Mouse (Mus musculus) kidney, adult 2 months (tissue): ENCODE measurements around the gene Zfp941. TPM values are rescaled to one million over a fixed set of nuclear protein-coding genes. Genes with fewer than 3 reads are reported as not detected.

Experiments
- DNase-seq: peaks from one replicate; pipeline ENCODE4 v3.0.0; 2021
- H3K27ac ChIP-seq: fragments of 200-500 bp; 2 replicates; pipeline ENCODE4 v1.5.1; 2012; ENCODE audit warnings: low read depth, low read length, control low read depth, inconsistent platforms; ENCODE audit not compliant: insufficient read depth
- H3K27me3 ChIP-seq: fragments of 200-500 bp; replicated peaks from 2 replicates; pipeline ENCODE4 v1.6.1; 2012; ENCODE audit warnings: mild to moderate bottlenecking, moderate library complexity, low read length, inconsistent platforms; ENCODE audit not compliant: control insufficient read depth, insufficient read depth
- H3K36me3 ChIP-seq: fragments of 200-500 bp; 2 replicates; pipeline ENCODE4 v1.6.1; 2012; ENCODE audit warnings: mild to moderate bottlenecking, moderate library complexity, low read length, inconsistent platforms; ENCODE audit not compliant: control insufficient read depth, insufficient read depth
- H3K4me1 ChIP-seq: fragments of 200-500 bp; 2 replicates; pipeline ENCODE4 v1.6.1; 2011; ENCODE audit warnings: low read length; ENCODE audit not compliant: control insufficient read depth, insufficient read depth
- H3K4me3 ChIP-seq: fragments of 200-500 bp; 2 replicates; pipeline ENCODE4 v1.5.1; 2011; ENCODE audit warnings: mild to moderate bottlenecking, low read depth, low read length, control low read depth; ENCODE audit not compliant: insufficient read depth
- CTCF ChIP-seq: fragments of 200-500 bp; conservative IDR thresholded peaks from 2 replicates; pipeline ENCODE4 v1.5.1; 2011; ENCODE audit warnings: low read depth, mild to moderate bottlenecking, control low read depth, low read length, moderate library complexity, mixed read lengths; ENCODE audit not compliant: insufficient read depth, insufficient read length
- POLR2A ChIP-seq: fragments of 200-500 bp; IDR thresholded peaks from one replicate; pipeline ENCODE4 v1.6.1; 2011; ENCODE audit warnings: low read depth, low read length, control low read depth
- WGBS: fragments of 180-500 bp; shearing (Covaris S2); methylation state at CpG from one replicate; pipeline ENCODE4 v1.1.7; 2018; 5-methylcytosine and 5-hydroxymethylcytosine counted together
- polyA plus RNA-seq: library from polyadenylated mRNA; depleted of rRNA; stranded (reverse); fragments of >200 nt; gene quantifications from 2 replicates; pipeline ENCODE4 v1.2.3, GENCODE M21; 2012

Gene Zfp941
- polyA plus RNA-seq, 1 experiment = 1.0 TPM

DNA sequence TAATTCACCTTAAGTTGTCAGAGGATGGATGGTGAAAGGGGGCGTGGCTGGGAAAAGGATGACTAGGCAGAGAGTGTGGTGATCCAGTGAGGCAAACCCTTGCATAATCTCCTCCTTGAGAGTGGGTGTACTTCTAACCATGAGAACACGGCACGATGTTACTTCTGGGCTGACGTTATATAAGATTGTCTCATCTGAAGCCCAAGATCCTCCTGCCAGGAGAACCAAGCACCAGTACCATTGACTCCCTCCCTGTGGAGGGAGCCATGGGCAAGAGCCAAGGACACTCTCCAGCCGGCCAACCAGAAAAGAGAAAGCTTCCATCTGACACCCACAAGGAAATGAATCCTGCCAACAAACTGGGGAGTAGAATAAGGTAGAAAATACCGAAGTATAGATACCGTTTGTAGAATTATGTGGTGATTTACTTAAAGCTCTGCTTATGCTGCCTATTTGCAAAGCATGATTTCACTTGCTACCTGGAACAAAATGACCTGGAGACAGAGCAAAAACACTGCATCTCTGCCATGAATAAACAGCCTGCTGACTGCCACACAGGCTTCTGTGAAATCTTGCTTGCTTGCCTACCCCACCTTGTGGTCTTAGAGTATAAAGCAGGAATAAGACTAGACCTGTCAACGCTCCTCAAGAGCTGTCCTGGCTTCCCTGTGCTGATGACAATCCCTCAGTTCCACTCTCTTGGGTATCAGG lies 6.3 kb upstream of the Zfp941 start:
- TF ChIP-seq CTCF (peak; percentile 63), POLR2A (no peak)
- H3K4me1 ChIP-seq = peaks cover 4% of the 10 kb centered on the region; the same call in 1 of the 2 replicates
- peak; percentile 90 for DNase-seq
- peak overlapping the region; percentile 44; the same call in 1 of the 2 replicates for H3K27ac ChIP-seq
- no peaks in the 10 kb centered on the region for H3K36me3 ChIP-seq
- H3K27me3 ChIP-seq = no peaks in the 10 kb centered on the region
- WGBS = 21% methylated on average over 8 of the region's 8 CpGs
- H3K4me3 ChIP-seq = no peak overlapping the region

DNA sequence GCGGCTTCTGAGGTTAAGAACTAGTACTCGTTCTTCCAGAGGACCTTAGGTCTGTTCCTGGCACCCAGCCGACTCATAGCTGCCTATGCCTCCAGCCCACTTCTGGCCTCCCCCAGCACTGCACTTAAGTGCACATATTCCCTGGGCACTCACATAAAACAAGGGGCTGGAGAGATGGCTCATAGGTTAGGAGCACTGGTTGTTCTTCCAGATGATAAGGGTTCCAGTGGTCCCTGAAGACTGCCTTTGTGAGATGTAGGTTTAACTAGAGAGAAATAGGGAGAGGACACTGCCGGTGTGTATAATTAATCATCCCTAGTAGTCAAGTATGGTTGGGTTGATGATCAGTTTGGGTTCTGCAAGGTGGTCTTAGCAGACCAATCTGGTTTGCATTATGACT lies 753 bp upstream of the Zfp941 start:
- Histone ChIP-seq H3K27ac (no peak overlapping the region), H3K4me3 (no peak overlapping the region), H3K27me3 (no peaks in the 10 kb centered on the region), H3K36me3 (no peaks in the 10 kb centered on the region), H3K4me1 (peaks cover 3% of the 10 kb centered on the region; the same call in 1 of the 2 replicates)
- WGBS = 90% methylated on average over 4 of the region's 4 CpGs
- TF ChIP-seq POLR2A = no peak
- no peak for TF ChIP-seq CTCF
- no peak for DNase-seq

DNA sequence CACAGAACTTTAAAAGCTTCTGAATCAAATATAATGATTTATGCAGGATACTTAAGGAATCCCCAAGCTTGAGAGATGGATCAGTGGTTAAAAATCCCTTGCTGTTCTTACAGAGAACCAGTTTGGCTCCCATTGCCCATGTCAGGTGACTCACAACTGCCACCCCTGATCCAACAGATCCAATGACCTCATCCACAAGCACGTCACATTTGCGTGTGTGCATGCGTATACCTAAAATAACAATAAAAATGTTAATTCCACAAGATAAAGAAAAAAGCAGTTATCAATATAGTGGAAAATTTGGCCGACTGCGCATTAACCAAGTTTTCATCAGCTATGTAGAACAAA lies 699 bp downstream of the Zfp941 start:
- Histone ChIP-seq H3K27me3 (no peaks in the 10 kb centered on the region), H3K4me1 (peaks cover 3% of the 10 kb centered on the region; the same call in 1 of the 2 replicates), H3K4me3 (peak overlapping the region; percentile 67; the same call in 1 of the 2 replicates), H3K36me3 (no peaks in the 10 kb centered on the region), H3K27ac (no peak overlapping the region)
- 52% methylated on average over 5 of the region's 5 CpGs for WGBS
- TF ChIP-seq POLR2A (no peak), CTCF (no peak)
- DNase-seq = no peak

DNA sequence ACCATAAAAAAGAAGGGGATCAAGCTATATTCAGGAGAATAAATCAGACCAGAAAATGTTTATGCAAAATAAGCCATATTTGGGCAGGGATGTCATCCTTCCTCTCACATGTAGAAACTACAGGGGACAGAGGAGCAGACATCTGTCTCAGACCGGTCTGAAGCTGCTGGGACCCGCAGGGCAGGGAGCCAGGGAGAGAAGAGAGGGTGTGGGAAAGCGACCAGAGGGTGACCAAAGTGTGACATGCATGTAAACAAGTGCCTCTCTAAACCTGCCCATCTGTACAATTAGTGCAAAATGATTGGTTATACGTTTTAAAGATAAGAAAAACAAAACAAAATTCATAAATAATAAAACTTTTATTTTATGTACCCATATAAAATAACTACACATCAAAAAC lies 1.8 kb downstream of the Zfp941 start:
- TF ChIP-seq CTCF (no peak), POLR2A (no peak)
- DNase-seq = no peak
- 55% methylated on average over 4 of the region's 4 CpGs for WGBS
- Histone ChIP-seq H3K27me3 (no peaks in the 10 kb centered on the region), H3K27ac (no peak overlapping the region), H3K36me3 (no peaks in the 10 kb centered on the region), H3K4me3 (no peak overlapping the region), H3K4me1 (peaks cover 3% of the 10 kb centered on the region; the same call in 1 of the 2 replicates)

DNA sequence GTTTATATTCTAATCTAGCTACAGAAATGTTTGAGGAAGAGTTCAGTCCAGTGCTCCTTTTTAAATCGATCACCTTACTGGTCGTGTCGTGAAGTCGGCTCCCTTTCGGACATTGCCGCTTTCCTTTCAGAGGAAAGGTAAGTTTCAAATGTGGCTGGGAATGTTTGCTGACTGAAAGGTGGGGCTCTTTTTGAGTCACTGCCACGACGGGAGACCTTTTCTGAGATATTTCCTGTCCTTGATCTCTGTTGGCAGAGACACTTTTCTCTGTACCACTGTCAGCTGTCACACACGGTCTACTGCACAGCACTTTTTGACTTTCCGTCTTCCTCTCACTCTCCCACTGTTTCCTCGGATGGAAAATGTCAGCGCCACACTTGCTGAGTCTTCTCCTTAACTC lies 9.1 kb downstream of the Zfp941 start:
- no peak for TF ChIP-seq CTCF
- no peak for TF ChIP-seq POLR2A
- WGBS = 85% methylated on average over 12 of the region's 12 CpGs
- peaks cover 2% of the 10 kb centered on the region; the same call in 1 of the 2 replicates for H3K36me3 ChIP-seq
- no peaks in the 10 kb centered on the region for H3K27me3 ChIP-seq
- H3K4me3 ChIP-seq = no peak overlapping the region
- DNase-seq = no peak
- H3K4me1 ChIP-seq = no peaks in the 10 kb centered on the region
- H3K27ac ChIP-seq = no peak overlapping the region

DNA sequence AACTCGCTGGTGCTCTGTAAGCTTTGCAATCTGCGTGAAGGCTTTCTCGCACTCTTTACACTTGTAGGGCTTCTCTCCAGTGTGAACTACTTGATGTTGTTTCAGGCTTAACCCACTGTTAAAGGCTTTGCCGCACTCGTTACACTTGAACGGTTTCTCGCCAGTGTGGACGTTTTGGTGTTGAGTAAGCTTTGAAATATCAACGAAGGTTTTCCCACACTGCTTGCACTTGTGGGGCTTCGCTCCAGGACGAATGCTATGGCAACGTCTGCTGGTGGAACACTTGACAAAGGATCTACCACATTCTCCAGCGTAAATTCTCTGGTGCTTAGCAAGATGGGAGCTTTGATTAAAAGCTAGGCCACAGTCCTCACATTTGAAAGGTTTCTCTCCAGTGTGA lies 10.3 kb downstream of the Zfp941 start:
- H3K4me1 ChIP-seq = no peaks in the 10 kb centered on the region
- DNase-seq = no peak
- H3K4me3 ChIP-seq = no peak overlapping the region
- no peak for TF ChIP-seq POLR2A
- no peak for TF ChIP-seq CTCF
- H3K36me3 ChIP-seq = peaks cover 2% of the 10 kb centered on the region; the same call in 1 of the 2 replicates
- 69% methylated on average over 13 of the region's 13 CpGs for WGBS
- no peak overlapping the region for H3K27ac ChIP-seq
- H3K27me3 ChIP-seq = no peaks in the 10 kb centered on the region

DNA sequence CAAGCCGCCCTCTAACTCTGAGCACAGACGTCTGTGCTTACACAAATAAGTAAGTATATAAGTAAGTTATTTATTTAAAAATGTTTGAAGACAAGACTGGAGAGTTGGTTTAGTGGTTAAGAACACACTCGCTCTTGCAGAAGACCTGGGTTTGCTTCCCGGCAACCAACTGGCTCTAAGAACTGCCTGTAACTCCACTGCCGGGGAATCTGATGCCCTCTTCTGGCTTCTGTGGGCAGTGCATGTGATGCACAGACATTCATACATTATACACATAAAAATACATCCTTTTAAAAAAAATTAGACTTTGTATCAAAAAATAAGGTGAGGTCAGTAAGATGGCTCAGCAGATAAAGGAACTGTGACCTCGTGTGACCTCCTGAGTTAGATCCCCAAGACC lies 11.5 kb downstream of the Zfp941 start:
- H3K36me3 ChIP-seq = peaks cover 2% of the 10 kb centered on the region; the same call in 1 of the 2 replicates
- peak; percentile 32 for TF ChIP-seq CTCF
- no peak for TF ChIP-seq POLR2A
- no peak overlapping the region for H3K4me3 ChIP-seq
- 83% methylated on average over 6 of the region's 6 CpGs for WGBS
- no peaks in the 10 kb centered on the region for H3K4me1 ChIP-seq
- H3K27ac ChIP-seq = no peak overlapping the region
- no peak for DNase-seq
- no peaks in the 10 kb centered on the region for H3K27me3 ChIP-seq
